Comparison of ENCODE assay signal across 8 mouse cellular contexts in the genomic region with DNA sequence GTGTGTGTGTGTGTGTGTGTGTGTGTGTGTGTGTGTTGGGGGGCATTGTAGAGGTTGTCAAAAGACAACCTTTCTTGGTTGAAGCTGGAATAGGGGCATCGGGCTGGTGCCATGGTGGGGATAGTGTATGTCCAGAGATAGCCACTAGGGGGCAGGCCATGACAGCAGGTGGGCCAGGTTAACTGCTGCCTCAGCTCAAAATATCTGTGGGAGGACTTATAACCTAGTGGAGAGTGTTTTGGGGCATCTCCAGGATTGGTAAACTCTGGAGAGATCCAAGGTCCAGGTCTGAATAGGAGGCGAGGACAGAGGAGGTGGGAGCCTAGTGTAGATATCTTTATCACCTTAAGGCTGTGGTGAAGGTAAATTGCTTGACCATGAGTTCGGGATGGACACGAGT.
DNase-seq lines count a peak whose midpoint lies in the region; ATAC-seq lines count a peak whose summit lies in the region.

No protein-coding gene starts in this region.

- intact Hi-C loops in left cerebral cortex, postnatal 25 days (cut with DNase I): loop anchor here (2.0 to 10.0 kb wide), 5 partner anchors 111 to 1831 kb away; partner anchors contain the start of genes Lpin3 and Mafb

- DNase-seq in adrenal gland, adult 18-20 months (ENCODE audit: low spot score in 2 of 2): peak; percentile 76 to 77
- DNase-seq in cerebellum, postnatal 10 days: peak; percentile 73 to 77
- peak; percentile 66 for DNase-seq in gastrocnemius, adult 18-20 months (ENCODE audit: low spot score)
- DNase-seq in kidney, adult 11 months: peak; percentile 26
- peak; percentile 59 to 62 for DNase-seq in left cerebral cortex, postnatal 25 days (ENCODE audit: low spot score in 2 of 2)
- DNase-seq in mesoderm, embryonic 11.5 days (ENCODE audit: low read depth, low spot score): peak; percentile 56
- DNase-seq in spleen, postnatal 10 days (ENCODE audit: low spot score in 2 of 2): peak; percentile 6 to 44

- no peak for ATAC-seq in erythroid progenitor cell, adult 5-6 weeks (replicated peaks; ENCODE audit: low FRiP score, poor library complexity, severe bottlenecking)

Comparison
In these comparisons a context has a peak if more than half of its experiments do, and no peak if none do; other contexts are left out.
1. DNase-seq: peak in every context shown above with its lines; median percentile 76 in adrenal gland, adult 18-20 months; 75 in cerebellum, postnatal 10 days; 66 in gastrocnemius, adult 18-20 months; 60 in left cerebral cortex, postnatal 25 days; 56 in mesoderm, embryonic 11.5 days; 26 in kidney, adult 11 months; 25 in spleen, postnatal 10 days.